Mouse (Mus musculus): ENCODE data around the gene Mcfd2.
"Not testable (repeated sequence)": the region's sequence is repeated elsewhere in the genome, so short reads cannot be mapped to it uniquely, and the experiment has no call there.

Mcfd2 gene

DNA sequence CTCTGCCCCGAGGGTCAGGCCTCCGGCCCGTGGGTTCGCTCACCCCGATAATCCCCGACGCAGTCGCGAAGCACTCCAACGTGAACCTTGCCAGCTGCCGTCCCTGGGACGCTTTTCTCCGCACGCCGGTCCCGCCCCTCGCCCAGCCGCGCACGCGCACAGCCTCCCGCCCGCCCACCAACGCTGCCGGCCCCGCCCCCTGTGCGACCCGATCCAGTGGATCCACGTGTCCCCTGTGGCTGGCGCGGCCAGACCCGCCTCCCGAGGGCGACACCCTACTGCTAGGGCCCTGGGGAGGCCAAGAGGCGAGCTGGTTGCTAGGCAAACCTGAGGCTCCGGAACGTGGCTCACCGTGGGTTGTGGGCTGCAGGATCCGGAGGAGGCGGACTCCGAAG lies at the start of gene Mcfd2:
Gene Mcfd2, minus strand, starts transcription at position 144 of the 395 bp plus-strand sequence.
- DNase-seq (ENCODE audit: low spot score in 2 of 2) = peak; percentile 81 to 93

DNA sequence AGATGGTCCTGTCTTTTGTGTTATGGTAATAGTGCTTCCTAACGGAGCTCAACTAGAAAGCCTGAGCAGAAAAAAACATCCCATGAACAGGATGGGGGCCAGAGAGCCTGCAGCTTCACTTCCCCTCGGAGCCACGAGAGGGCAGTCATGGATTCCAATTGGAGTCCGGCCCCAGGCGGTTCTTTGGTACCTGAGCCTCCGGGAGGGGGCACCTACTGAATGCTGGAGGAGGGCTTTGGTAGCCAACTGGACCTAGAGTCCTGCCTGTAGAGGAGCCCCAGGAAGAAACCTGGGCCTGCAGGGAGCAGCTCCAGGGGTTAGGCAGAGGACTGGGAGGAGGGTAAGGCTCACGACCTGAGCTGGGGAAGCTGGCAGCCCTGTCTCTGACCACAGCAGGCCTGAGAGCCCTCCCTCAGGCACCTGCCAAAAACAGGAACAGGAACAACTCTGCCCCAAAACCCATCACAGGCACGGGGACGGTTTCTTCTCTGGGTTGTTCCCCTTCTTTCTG lies 49.3 kb upstream of the Mcfd2 start:
- DNase-seq (ENCODE audit: low spot score in 2 of 2) = peak; percentile 83 to 96

DNA sequence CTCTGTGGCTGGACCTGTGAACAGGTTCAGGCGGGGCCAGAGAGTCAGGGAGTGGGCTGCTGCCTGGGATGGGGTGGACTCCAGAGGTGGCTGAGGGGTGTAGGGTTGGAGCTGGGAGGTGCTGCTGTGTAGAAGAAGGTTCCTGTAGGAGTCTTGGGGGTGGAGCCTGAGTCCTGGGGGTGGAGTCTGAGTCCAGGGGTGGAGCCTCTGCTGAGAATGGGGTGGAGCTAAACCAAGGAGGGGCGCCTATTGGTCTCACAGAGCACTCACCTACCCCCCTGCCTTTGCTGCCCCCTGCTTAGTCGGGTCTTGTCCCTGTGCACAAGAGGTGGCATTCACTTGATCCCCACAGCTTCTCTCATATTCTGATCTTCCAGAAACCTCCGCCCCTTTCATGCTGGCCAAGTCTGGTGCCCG lies 48.8 kb upstream of the Mcfd2 start:
- peak in 1 of 2 experiments; percentile 24 for DNase-seq (ENCODE audit: low spot score in 2 of 2)

DNA sequence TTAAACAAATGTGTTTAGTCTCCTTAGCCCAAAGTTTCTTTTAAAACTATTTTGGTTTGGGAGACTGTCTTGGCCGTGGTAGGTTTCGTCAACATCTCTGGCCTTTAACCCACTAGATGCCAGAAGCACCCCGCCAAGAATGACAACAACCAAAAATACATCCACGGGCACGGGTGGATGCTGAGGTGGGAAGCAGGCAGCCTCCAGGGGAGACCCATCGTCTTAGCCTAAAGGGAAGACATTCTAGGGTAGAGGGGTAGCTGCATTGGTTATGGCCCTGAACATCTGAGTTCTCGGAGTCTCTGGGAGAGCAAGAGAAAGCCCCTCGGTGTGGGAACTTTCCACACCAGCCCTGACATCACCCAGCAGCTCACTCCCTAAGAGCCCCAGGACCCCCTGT lies 48.4 kb upstream of the Mcfd2 start:
- DNase-seq (ENCODE audit: low spot score in 2 of 2) = no peak

DNA sequence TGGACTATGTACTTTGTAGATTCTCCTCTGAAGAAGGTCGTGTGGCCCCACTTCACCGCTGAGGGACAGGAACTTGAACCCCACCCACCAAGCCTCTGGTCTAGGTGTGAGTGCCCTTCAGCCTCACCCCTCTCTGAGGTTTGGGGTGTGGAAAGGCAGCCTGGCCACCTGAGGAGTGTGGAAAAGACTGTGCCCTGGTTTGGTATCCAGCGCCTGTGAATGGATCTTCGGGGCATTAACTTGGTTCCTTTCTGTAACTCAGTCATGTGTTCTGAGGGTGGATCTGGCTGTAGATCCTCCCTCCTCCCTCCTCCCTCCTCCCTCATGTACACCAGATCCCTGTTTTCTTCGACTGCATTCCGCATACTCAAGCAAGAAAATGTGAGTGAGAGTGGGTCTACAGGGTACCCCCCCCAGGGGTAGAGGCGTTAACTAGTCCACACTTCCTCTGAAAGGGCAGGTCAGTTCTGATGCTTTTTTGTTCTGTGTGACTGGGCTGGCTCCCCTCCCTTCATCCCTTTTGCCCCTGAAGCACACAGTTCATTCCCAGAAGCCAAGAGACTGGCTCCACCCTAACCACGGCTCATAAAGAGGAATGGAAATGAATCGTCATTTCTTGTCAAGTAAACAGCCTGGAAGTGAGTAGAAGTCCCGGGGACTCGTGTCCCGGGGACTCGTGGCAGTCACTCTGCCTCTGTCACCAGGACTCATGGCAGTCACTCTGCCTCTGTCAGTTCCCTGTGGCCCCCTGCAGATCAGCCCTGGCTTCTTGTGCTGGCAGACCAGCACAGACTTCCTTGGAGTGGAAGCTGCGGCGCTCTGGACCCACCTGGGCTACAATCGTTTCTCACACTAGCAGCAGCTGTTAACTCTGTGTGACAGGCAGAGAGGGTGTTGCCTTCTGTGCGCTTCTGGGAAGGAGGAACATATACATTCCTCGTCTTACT lies 47.5 kb upstream of the Mcfd2 start:
- no peak for DNase-seq (ENCODE audit: low spot score in 2 of 2)

DNA sequence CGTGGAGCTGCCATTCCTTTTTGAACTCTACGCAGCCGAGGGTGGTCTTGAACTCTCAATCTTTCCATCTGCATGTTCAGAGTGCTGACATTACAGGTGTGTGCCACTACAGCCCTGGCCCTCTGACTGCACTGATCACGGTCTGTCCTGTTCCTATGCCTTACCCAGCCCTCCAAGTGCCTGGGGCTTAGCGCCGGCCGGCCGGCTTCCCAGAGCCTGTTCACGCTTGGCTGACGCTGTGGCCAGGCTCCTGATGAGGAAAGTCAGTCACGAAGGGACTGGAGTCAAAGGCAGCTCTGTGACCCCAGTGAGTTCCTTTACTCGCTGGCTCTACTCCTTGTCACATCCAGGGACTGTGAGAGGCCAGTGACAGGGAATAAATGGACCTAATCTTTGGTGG lies 46.6 kb upstream of the Mcfd2 start:
- DNase-seq (ENCODE audit: low spot score in 2 of 2) = no peak

DNA sequence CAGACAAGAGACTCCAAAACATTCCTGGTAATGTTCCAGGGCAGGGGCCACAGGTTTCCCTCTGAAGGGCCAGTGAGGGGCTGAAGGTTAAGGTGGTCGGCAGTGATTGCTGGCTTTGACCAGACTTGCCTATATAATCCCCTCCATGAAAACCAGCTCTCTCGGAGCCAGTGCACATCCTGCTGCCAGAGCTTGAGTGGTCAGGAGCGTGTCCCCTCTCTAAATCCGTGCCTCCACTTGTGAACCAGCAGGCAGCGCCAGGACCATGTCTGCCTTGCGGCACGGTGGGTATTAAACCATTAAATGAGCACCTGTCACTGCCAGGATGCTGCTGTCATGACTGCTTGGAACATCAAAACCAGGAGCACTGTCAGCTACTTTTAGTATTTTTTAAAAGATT lies 44.8 kb upstream of the Mcfd2 start:
- no peak for DNase-seq (ENCODE audit: low spot score in 2 of 2)

DNA sequence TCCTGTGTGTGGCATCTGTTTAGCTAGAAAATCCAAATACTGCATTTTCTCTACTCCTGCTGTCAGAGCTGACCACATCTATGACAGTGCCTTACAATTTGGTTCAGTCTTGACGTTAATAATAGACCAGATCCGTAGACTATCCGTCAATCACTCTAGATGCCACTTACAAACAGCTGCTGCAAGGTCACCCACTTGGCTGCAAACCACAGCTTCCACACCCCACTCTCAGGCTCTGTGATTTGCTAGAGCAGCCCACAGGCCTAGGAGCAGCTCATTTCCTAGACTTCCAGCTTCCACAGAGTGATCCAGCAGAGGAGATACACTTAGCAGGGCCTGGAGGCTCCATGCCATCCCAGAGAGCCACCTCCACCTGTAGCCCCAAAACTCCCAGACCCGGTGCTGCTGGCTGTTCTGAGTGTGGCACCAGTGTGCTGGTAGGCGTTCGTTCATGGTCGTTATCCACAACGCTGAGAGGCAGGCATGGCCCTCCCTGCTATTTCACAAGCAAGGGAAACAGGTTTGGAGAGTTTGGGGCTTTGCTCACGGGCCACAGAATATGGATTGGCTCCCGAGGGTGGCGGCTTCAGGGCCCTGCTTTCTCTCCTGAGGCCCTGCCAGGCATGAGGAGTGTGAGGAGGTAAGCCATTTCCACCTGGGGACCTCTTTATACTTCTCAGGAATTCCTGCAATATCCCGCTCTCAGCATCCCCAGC lies 43.5 kb upstream of the Mcfd2 start:
- DNase-seq (ENCODE audit: low spot score in 2 of 2) = no peak

DNA sequence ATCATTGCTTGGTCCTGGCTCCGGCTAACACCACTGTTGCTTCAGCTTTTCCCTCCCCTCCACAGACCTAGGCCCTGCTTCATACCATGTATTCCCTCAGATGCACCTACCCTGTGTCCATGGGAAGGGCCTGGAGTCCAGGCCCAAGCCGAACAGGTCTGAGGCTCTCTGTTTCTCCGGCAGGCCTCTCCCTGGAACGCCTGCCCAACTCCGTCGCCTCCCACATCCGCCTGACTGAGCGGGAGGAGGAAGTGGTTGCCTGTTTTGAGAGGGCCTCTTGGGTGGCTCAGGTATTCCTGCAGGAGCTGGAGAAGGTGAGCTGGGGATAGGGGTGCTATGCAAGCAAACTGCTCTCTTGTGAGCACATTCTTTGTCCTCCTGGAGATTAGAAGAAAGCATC lies 41.0 kb upstream of the Mcfd2 start:
- DNase-seq (ENCODE audit: low spot score in 2 of 2) = no peak

DNA sequence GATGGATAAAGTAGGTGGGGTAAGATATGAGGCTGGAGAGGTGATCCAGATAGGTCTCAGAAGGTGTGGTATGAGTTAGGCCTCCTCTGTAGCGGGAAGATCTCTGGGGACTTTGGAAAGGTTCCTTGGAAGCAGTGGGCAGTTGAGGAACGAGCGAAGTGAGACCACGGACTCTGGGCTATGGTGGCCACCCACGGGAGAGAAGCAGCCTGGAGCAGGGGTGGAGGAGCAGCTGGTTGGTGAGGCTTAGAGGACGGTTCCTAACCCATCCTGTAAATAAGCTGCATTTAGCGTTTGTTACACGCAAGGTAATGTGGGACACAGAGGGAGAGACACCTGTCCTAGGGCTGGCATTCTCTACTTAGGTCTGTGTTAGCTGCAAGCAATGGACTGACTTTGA lies 39.3 kb upstream of the Mcfd2 start:
- DNase-seq (ENCODE audit: low spot score in 2 of 2) = no peak

DNA sequence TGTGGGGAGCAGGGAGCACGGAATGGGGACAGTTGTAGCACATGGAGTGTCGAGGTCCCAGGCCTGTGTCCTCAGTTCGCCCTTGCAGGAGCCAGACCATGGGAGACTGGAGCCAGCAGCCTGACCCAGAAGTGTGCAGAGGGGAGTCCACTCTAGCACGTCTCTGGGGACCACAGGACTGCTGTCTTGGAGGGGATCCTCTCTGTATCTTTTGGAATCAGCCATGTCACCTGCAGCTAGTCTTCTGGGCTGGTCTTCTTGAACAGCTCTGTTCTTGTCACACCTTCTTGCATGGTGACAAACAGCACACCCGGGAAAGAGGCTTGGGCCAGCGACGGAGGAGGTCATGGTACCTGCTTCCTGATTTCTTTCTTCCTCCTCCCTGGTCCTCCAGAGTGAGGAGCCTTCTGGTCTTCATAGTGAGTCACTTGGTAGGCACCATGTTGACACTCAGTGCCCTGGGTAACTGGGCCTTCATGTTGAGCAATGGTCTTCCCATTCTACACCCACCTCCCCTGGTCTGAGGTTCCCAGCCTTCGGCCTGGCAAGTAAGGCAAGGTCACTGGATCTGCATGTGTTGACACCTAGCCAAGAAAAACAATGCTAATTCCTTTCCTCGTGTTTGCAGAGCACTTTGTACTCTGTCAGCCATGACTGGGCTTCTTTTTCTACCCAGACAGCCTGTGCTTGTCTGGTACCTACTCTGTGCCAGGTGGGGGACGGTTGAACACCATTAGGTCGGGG lies 38.6 kb upstream of the Mcfd2 start:
- no peak for DNase-seq (ENCODE audit: low spot score in 2 of 2)

DNA sequence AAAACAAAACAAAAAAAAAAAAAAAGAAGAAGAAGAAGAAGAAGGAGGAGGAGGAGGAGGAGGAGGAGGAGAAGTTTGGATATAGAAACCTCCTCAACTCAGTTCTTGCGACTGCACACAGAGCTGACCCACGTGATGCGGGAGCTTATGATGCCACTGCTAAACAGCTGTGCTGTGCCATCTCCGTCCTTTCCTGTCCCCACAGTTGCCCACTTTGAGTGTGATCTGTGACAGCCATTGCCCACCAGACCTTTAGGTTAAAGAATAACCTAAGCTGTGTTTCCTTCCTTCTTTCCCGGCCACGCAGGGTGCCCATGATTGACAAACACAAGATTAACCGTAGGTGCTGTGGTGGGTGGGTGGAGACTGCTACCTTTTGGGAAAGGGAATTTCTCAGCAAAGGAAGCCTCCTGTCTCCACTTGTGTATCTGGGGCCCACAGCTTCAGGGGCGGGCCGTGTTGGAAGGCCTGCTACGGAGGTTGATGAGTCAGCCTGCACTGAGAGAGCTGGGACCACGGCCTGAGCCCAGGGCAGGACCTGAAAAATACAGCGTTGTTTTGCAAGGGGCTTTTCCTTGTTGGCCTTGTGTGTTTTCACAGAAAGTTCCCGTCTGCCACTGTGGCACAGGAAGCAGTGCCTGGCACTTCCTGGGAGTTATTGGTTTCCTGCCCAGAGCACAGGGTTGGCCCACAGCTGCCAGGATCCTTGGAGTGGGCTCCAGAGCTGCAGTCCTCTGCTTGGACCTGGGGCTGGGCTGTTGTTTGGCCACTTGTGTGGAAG lies 36.5 kb upstream of the Mcfd2 start:
- DNase-seq (ENCODE audit: low spot score in 2 of 2) = no peak

DNA sequence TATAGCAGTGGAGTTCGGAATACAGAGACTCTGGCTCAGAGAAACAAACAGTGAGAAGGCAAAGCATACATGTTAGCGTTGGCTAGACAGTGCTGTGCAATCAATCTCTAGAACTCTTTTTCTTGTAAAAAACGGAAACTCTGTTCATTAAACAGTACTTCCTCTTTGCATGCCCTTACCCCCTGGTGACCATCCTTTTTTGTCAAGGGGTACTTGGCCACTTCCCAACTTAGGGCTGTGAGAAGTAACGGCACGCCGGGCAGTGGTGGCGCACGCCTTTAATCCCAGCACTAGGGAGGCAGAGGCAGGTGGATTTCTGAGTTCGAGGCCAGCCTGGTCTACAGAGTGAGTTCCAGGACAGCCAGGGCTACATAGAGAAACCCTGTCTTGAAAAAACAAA lies 35.9 kb upstream of the Mcfd2 start:
- not testable (repeated sequence) for DNase-seq (ENCODE audit: low spot score in 2 of 2)

DNA sequence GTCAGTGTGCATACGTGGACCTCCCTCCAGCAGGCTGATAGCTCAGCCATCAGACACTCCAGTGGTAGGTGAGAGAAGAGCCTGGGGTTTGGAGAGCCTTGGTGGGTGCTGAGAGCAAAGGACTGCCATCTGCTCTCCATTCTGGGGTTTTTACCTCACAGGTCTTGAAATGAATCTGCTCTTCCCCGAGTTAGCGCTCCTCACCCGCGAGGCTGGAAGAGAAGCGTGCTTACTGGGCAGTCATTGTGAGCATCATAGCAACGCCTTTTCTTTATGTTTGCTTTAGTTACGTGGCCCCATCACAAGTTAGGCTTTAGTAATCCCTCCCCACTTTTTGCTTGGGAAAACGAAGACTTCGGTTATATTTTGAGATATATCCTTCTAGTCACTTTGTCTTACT lies 34.6 kb upstream of the Mcfd2 start:
- DNase-seq (ENCODE audit: low spot score in 2 of 2) = no peak

DNA sequence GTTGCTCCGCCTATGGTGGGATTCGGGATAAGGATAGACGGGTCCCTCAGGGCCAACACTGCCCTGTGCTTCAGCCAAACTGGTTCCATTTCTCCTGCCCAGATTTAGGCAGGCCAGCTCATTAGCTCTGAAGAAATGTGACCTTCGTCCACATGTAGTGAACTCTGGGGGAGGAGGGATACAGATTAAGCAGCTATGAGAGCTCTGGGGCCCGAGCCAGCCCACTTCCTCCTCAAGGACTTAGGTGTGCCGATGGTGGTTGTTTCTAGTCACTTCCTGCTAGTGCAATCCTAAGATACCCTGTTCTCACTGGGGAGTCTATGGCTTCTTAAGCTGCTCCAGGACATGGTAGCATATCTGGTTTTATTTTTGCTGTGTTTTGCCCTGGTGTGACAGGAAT lies 33.2 kb upstream of the Mcfd2 start:
- peak; percentile 42 to 52 for DNase-seq (ENCODE audit: low spot score in 2 of 2)

DNA sequence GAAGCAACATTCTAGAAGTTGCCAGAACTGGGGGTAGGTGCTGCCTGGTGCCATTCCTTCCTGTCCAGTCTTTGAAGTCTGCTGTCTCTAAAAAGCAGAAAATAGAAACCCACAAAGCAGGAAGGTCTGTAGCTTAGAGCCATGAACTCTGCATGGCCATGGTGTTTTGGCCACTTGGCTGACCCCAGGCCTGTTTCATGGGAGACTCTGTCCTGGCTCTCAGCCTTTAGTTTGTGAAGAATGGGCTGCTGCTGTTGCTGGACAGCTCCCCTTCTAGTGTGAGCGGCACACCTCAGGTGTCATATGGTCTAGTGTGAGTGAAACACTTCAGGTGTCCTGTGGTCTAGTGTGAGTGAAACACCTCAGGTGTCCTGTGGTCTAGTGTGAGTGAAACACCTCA lies 31.0 kb upstream of the Mcfd2 start:
- DNase-seq (ENCODE audit: low spot score in 2 of 2) = not testable (repeated sequence)

DNA sequence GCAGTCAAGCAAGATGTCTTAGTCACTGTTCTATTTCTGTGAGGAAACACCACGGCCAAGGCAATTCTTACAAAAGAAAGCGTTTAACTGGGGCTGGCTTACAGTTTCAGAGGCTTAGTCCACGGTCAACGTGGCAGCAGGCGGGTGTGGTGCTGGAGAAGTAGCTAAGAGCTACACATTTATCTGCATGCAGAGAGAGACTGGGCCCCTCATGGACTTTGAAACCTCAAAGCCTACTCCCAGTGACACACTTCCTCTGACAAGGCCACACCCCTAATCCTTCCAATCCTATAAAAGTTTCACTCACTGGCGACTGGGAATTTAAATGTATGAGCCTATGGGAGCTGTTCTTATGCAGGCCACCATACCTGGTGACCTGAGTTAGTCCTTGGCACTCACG lies 30.0 kb upstream of the Mcfd2 start:
- no peak for DNase-seq (ENCODE audit: low spot score in 2 of 2)

DNA sequence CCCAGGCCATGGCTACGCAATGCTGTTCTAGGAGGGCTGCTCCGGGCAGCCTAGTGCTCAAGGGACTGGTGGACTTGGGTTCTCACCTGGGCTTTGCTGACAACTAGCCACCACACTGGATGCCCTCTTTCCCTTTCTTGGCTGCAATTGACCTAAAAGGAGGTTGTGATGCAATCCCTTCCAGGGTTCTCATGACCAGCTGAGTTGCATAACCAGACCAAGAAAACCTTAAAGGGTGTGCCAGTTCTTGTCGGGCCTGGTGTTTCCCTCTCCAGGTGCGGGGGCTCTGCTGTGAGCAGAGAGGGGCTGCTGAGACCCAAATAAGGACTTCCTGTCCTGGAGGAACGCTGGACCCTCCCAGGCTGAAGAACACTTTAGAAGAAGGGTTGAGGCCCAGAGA lies 27.4 kb upstream of the Mcfd2 start:
- DNase-seq (ENCODE audit: low spot score in 2 of 2) = no peak

DNA sequence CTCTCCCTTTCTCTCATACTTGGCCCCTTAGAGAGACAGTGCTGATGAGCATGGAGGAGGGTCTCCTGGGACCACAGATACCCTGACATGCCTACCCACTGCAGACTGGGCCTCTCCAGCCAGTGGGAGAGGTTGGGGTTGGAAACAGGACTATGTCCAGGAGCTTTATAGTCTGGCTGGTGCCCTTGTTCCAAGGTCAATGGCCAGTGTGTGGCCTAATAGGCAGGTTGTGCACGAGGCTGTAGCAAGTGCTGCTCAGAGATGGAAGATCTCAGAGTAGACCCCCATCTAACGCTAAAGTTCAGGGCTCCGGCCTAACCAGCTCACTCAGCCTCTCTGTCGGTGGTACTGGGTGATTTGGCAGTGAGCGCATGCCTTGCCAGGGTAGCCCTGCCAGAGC lies 26.0 kb upstream of the Mcfd2 start:
- no peak for DNase-seq (ENCODE audit: low spot score in 2 of 2)

DNA sequence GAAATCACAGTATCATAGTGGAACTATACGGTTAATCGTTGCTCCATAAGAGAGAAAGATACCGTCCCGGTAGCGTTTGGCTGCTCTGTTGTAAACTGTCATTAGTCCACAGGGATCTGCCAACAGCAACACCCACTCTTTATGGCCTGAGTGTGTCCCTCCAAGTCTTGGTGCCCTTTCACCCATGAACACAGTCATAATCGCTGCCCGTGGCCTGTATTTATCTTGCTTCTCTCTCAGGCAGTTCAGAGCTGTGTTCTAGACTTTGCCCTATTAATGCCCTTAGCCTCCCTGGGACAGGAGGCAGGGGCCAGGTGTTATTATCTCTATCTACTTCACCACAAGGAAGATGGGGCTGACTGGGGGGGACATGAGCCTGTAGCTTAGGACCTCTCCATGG lies 25.3 kb upstream of the Mcfd2 start:
- no peak for DNase-seq (ENCODE audit: low spot score in 2 of 2)

DNA sequence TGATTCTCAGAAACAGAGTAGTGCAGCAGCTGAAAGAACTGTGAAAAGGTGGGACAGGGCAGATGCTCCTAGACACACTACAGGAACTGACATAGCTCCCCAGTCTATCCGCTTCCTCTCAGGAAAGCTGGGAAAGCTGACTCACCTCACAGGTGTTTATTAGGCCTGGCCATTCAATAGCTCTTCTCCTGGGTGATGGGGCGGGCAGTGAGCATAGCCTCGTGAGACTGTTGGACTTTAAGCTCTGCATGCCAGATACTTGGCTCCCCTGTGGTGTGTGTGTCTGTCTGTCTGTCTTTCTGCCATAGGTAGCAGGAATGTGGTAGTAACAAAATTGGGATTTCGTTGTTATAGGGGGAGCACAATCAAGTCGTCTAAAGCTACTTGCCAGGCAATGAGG lies 23.6 kb upstream of the Mcfd2 start:
- DNase-seq (ENCODE audit: low spot score in 2 of 2) = no peak
